Comparison of ENCODE assay signal across 8 mouse cellular contexts in genomic region chr11:46864809-46865208, GRCm38 (mm10). TPM values are rescaled to one million over a fixed set of nuclear protein-coding genes. Genes with fewer than 3 reads are reported as not detected.
DNase-seq lines count a peak whose midpoint lies in the region; TF ChIP-seq lines count a peak whose summit lies in the region.

No protein-coding gene starts in this region.

- peak; percentile 12 for DNase-seq in adrenal gland, postnatal 25 days
- DNase-seq in adrenal gland, adult 18-20 months (ENCODE audit: low spot score in 2 of 2) = no peak
- peak; percentile 31 for DNase-seq in layer of hippocampus, adult 11-12 months (ENCODE audit: low spot score)
- DNase-seq in layer of hippocampus, postnatal 36 days = no peak
- peak; percentile 69 for DNase-seq in brain, embryonic 14.5 days (ENCODE audit: low read depth)
- DNase-seq in left cerebral cortex, postnatal 25 days (ENCODE audit: low spot score in 2 of 2) = peak; percentile 25 to 48
- no peak for DNase-seq in gastrocnemius, adult 18-20 months (ENCODE audit: low spot score)
- no peak for DNase-seq in natural killer cell, adult 2 months (ENCODE audit: low spot score in 2 of 2)

- TF ChIP-seq POLR2A in brain, embryonic 14.5 days (IDR thresholded peaks at IDR 0.05; ENCODE audit: borderline replicate concordance, extremely low read depth, insufficient read depth, insufficient read length, poor library complexity, severe bottlenecking) = no peak

- peak; percentile 63; the same call in 1 of the 2 replicates for TF ChIP-seq CTCF in brain, embryonic 14.5 days (IDR thresholded peaks at IDR 0.05; ENCODE audit: borderline replicate concordance, extremely low read depth, insufficient read depth, insufficient read length)

- intact Hi-C loops in left cerebral cortex, postnatal 25 days (cut with DNase I) = loop anchor here (10.0 kb wide), 2 partner anchors 1730 to 1910 kb away; no protein-coding TSS in a partner anchor

RNA-seq across cellular contexts. Expression of gene Timd4, which starts 54.2 kb away (rescaled TPM):
- 0.27 TPM in 1 of 2 replicates, not detected in the other for total RNA-seq in adrenal gland, postnatal 25 days (2021)
- total RNA-seq in adrenal gland, adult 18-20 months (2021) = 1 to 10 TPM in 1 of 2 experiments, under 1 TPM in 1; 0.60 to 1.5 TPM
- total RNA-seq in layer of hippocampus, postnatal 36 days (2021) = not detected
- 0.06 and 0.11 TPM in 2 replicates for polyA plus RNA-seq in brain, embryonic 14.5 days (2012; rRNA removed)
- total RNA-seq in left cerebral cortex, postnatal 25 days (2021) = not detected
- under 1 TPM; 0.27 to 0.69 TPM for total RNA-seq in gastrocnemius, adult 18-20 months (2021)

Comparison
In these comparisons a context has a peak if more than half of its experiments do, and no peak if none do; other contexts are left out.
1. DNase-seq: peak in adrenal gland, postnatal 25 days (single experiment), layer of hippocampus, adult 11-12 months (single experiment), brain, embryonic 14.5 days (single experiment) and left cerebral cortex, postnatal 25 days (2 of 2); none in adrenal gland, adult 18-20 months (0 of 2), layer of hippocampus, postnatal 36 days (0 of 2), gastrocnemius, adult 18-20 months (single experiment) and natural killer cell, adult 2 months (0 of 2).